ENCODE assay signal across 35 mouse cellular contexts in genomic region chr19:21895540-21895939, GRCm38 (mm10).
A peak's percentile ranks its signal among the peaks of the same experiment; 100 is the strongest.
DNase-seq lines count a peak whose midpoint lies in the region; ATAC-seq and TF ChIP-seq lines count a peak whose summit lies in the region.
"Had no signal": no experiment of that assay in that cellular context is flagged by ENCODE, and none has a peak within 500 bp of the region (broad histone marks: within the 10 kb centered on the region; RNA-seq: fewer than 3 reads in every experiment).

No protein-coding gene starts in this region.

- ATAC-seq in lung, postnatal 0 days, result no peak
- no peak for ATAC-seq in erythroblast, adult 5-6 weeks (replicated peaks; ENCODE audit: low FRiP score, poor library complexity, severe bottlenecking)
- ATAC-seq: forebrain, postnatal 0 days; intestine, embryonic 16.5 days; midbrain, embryonic 13.5 days; Patski had no signal

- peaks cover 5% of the 10 kb centered on the region; the same call in 1 of the 2 replicates for H3K4me1 ChIP-seq in lung, postnatal 0 days (ENCODE audit: insufficient read depth, low read depth, low read length)
- H3K4me1 ChIP-seq in MEL (ENCODE audit: control insufficient read depth in 1 of 2, insufficient read depth in 2 of 2, low read length in 2 of 2), result peaks cover 0 to 12% of the 10 kb centered on the region in 2 experiments; a peak in 2 of 4 replicates
- H3K4me1 ChIP-seq: forebrain, embryonic 12.5 days; midbrain, embryonic 13.5 days had no signal

- no peak overlapping the region for H3K27ac ChIP-seq in lung, postnatal 0 days (ENCODE audit: low read length)
- no peak overlapping the region for H3K27ac ChIP-seq in MEL (ENCODE audit: control insufficient read depth, low read depth, low read length)
- H3K27ac ChIP-seq in macrophage, result peak overlapping the region; percentile 93
- H3K27ac ChIP-seq: forebrain, embryonic 12.5 days; heart, adult 2 months; kidney, postnatal 0 days; midbrain, embryonic 13.5 days; neural tube, embryonic 15.5 days; stomach, postnatal 0 days had no signal

- intact Hi-C loops in gastrocnemius, postnatal 14 days (cut with DNase I; ENCODE audit: low total_unique reads), result no loop called here

- no peak for TF ChIP-seq EP300 in lung, postnatal 0 days (IDR thresholded peaks at IDR 0.05)
- TF ChIP-seq EP300 in MEL (IDR thresholded peaks at IDR 0.05; ENCODE audit: low read depth in 1 of 2, low read length in 2 of 2), result no peak

- H3K27me3 ChIP-seq in lung, postnatal 0 days (replicated peaks; ENCODE audit: insufficient read depth, low read length), result no peaks in the 10 kb centered on the region
- no peaks in the 10 kb centered on the region for H3K27me3 ChIP-seq in MEL (ENCODE audit: control insufficient read depth in 1 of 2, insufficient read depth in 2 of 2, low read length in 2 of 2)
- H3K27me3 ChIP-seq: CH12.LX; forebrain, embryonic 12.5 days; heart, embryonic 13.5 days; liver, embryonic 13.5 days; midbrain, embryonic 13.5 days; neural tube, embryonic 15.5 days had no signal

- no peak for TF ChIP-seq CTCF in lung, postnatal 0 days (IDR thresholded peaks at IDR 0.05)
- no peak for TF ChIP-seq CTCF in MEL (IDR thresholded peaks at IDR 0.05 in 2 of 3, conservative IDR thresholded peaks at IDR 0.05 in 1 of 3; ENCODE audit: control insufficient read depth in 1 of 3, insufficient read depth in 1 of 3, low read depth in 2 of 3, low read length in 3 of 3, poor library complexity in 1 of 3, severe bottlenecking in 1 of 3)

- H3K79me2 ChIP-seq in MEL (ENCODE audit: control insufficient read depth, insufficient read depth, low read length, poor library complexity) (no peaks in the 10 kb centered on the region), macrophage (ENCODE audit: inconsistent target) (no peaks in the 10 kb centered on the region)

- H3K4me2 ChIP-seq in lung, postnatal 0 days (replicated peaks; ENCODE audit: low read depth, low read length), result no peak overlapping the region
- H3K4me2 ChIP-seq: forebrain, embryonic 12.5 days; heart, embryonic 13.5 days; liver, embryonic 13.5 days; midbrain, embryonic 13.5 days; neural tube, embryonic 15.5 days had no signal

- TF ChIP-seq RAD21 in MEL (IDR thresholded peaks at IDR 0.05; ENCODE audit: low read depth, low read length), result no peak

- 61% methylated on average over 5 of the region's 5 CpGs for WGBS in lung, postnatal 0 days
- WGBS in macrophage (ENCODE audit: missing documents), result 9% methylated on average over 5 of the region's 5 CpGs

- no peaks in the 10 kb centered on the region for H3K9me3 ChIP-seq in lung, postnatal 0 days (ENCODE audit: low read length)
- no peaks in the 10 kb centered on the region for H3K9me3 ChIP-seq in MEL (replicated peaks; ENCODE audit: insufficient read depth, low read length)
- H3K9me3 ChIP-seq: forebrain, embryonic 12.5 days; G1E; heart, embryonic 13.5 days; liver, embryonic 13.5 days; midbrain, embryonic 13.5 days; neural tube, embryonic 15.5 days had no signal

- no peaks in the 10 kb centered on the region for H3K36me3 ChIP-seq in lung, postnatal 0 days (ENCODE audit: insufficient read depth, low read length)
- H3K36me3 ChIP-seq in MEL (ENCODE audit: control insufficient read depth in 1 of 2, insufficient read depth in 2 of 2, low read length in 2 of 2) (peaks cover 0 to 14% of the 10 kb centered on the region in 2 experiments; a peak in 2 of 4 replicates), macrophage (ENCODE audit: inconsistent target) (no peaks in the 10 kb centered on the region)
- H3K36me3 ChIP-seq: forebrain, embryonic 12.5 days; G1E; heart, embryonic 13.5 days; liver, embryonic 13.5 days; midbrain, embryonic 13.5 days; neural tube, embryonic 15.5 days had no signal

- no peak overlapping the region for H3K9ac ChIP-seq in lung, postnatal 0 days (replicated peaks; ENCODE audit: low read depth)
- no peak overlapping the region for H3K9ac ChIP-seq in MEL (ENCODE audit: control insufficient read depth, low read depth, low read length, poor library complexity, severe bottlenecking)
- H3K9ac ChIP-seq: forebrain, embryonic 12.5 days; forebrain, postnatal 0 days; heart, embryonic 13.5 days; liver, embryonic 13.5 days; midbrain, embryonic 13.5 days; neural tube, embryonic 15.5 days had no signal

- TF ChIP-seq POLR2A in MEL (IDR thresholded peaks at IDR 0.05; ENCODE audit: control insufficient read depth in 1 of 2, insufficient read depth in 1 of 2, low read depth in 1 of 2, low read length in 2 of 2, poor library complexity in 1 of 2), result no peak

- H3K4me3 ChIP-seq in lung, postnatal 0 days (ENCODE audit: low read depth, low read length), result no peak overlapping the region
- H3K4me3 ChIP-seq in MEL (ENCODE audit: control insufficient read depth in 1 of 2, insufficient read depth in 1 of 2, low read depth in 2 of 2, low read length in 2 of 2) (no peak overlapping the region), macrophage (ENCODE audit: inconsistent target) (no peak overlapping the region)
- H3K4me3 ChIP-seq: forebrain, embryonic 12.5 days; heart, adult 2 months; heart, embryonic 13.5 days; liver, embryonic 13.5 days; midbrain, embryonic 13.5 days; neural tube, embryonic 15.5 days had no signal

- DNase-seq in lung, postnatal 0 days (ENCODE audit: low spot score), result peak; percentile 33
- DNase-seq in lung, postnatal 25 days (ENCODE audit: low spot score), result no peak
- DNase-seq in MEL (ENCODE audit: low read depth, low spot score), result peak; percentile 12
- DNase-seq in right cerebral cortex, postnatal 10 days (ENCODE audit: low spot score in 2 of 2), result no peak
- no peak for DNase-seq in gastrocnemius, postnatal 14 days
- DNase-seq: adrenal gland, postnatal 14 days; cerebellum, adult 11-12 months; cerebellum, adult 9-11 months; forebrain, postnatal 0 days; gastrocnemius, postnatal 10 days; heart, adult 2 months; heart, postnatal 10 days; kidney, adult 8-10 months; kidney, postnatal 4 days; layer of hippocampus, postnatal 36 days; left cerebral cortex, postnatal 4 days; liver, embryonic 13.5 days; lung, adult 2 months; lung, postnatal 14 days; retina, postnatal 1 day; right cerebral cortex, postnatal 25 days; thymus, adult 2 months; thymus, postnatal 36 days had no signal

TF ChIP-seq in MEL, 35 proteins besides CTCF, POLR2A, EP300 and RAD21:
- TF ChIP-seq USF1 (IDR thresholded peaks at IDR 0.05; ENCODE audit: low read depth, low read length) (no peak), POLR2AphosphoS2 (IDR thresholded peaks at IDR 0.05; ENCODE audit: low read length) (no peak), CHD1 (IDR thresholded peaks at IDR 0.05; ENCODE audit: low read depth, low read length) (no peak), MYC (IDR thresholded peaks at IDR 0.05; ENCODE audit: low read depth, low read length) (no peak), MAZ (IDR thresholded peaks at IDR 0.05; ENCODE audit: low read depth, low read length) (no peak), BHLHE40 (IDR thresholded peaks at IDR 0.05; ENCODE audit: borderline replicate concordance, low read depth, low read length) (no peak), MXI1 (IDR thresholded peaks at IDR 0.05; ENCODE audit: low read depth, low read length) (no peak), SMC3 (IDR thresholded peaks at IDR 0.05; ENCODE audit: low read depth, low read length) (no peak), JUND (IDR thresholded peaks at IDR 0.05; ENCODE audit: low read depth, low read length) (no peak)

Comparison
In these comparisons a context has a peak if more than half of its experiments do, and no peak if none do; other contexts are left out.
1. DNase-seq: peak in lung, postnatal 0 days (single experiment) and MEL (single experiment); none in lung, postnatal 25 days (single experiment), right cerebral cortex, postnatal 10 days (0 of 2) and gastrocnemius, postnatal 14 days (single experiment).